Mouse (Mus musculus) hindbrain, embryonic 13.5 days (tissue): Measurements from ENCODE around the gene Agk. TPM values are rescaled to one million over a fixed set of nuclear protein-coding genes. Genes with fewer than 3 reads are reported as not detected.

Experiments used
- ATAC-seq: fragments of 200-750 bp; cut with Nextera tagmentation; 2 replicates; pipeline ENCODE4 v1.8.0; 2017; ENCODE audit warnings: moderate TSS enrichment; ENCODE audit not compliant: low FRiP score
- H3K27ac ChIP-seq: fragments of 300-500 bp; sonication (generic); 2 replicates; pipeline ENCODE4 v1.5.1; 2015; ENCODE audit warnings: inconsistent platforms, mild to moderate bottlenecking, moderate library complexity
- H3K27me3 ChIP-seq: fragments of 300-500 bp; sonication (generic); 2 replicates; pipeline ENCODE4 v1.6.1; 2015; ENCODE audit warnings: mild to moderate bottlenecking, inconsistent platforms
- H3K36me3 ChIP-seq: fragments of 300-500 bp; sonication (generic); 2 replicates; pipeline ENCODE4 v1.6.1; 2015; ENCODE audit warnings: mild to moderate bottlenecking, inconsistent platforms
- H3K4me1 ChIP-seq: fragments of 300-500 bp; sonication (generic); replicated peaks from 2 replicates; pipeline ENCODE4 v1.6.1; 2015; ENCODE audit warnings: inconsistent platforms
- H3K4me2 ChIP-seq: fragments of 300-500 bp; sonication (generic); 2 replicates; pipeline ENCODE4 v1.6.1; 2015; ENCODE audit warnings: inconsistent platforms, mild to moderate bottlenecking, moderate library complexity
- H3K4me3 ChIP-seq: fragments of 300-500 bp; sonication (generic); 2 replicates; pipeline ENCODE4 v1.5.1; 2015; ENCODE audit warnings: mild to moderate bottlenecking, inconsistent platforms
- H3K9ac ChIP-seq: fragments of 300-500 bp; sonication (generic); 2 replicates; pipeline ENCODE4 v1.6.1; 2015; ENCODE audit warnings: mild to moderate bottlenecking, inconsistent platforms
- H3K9me3 ChIP-seq: fragments of 300-500 bp; sonication (generic); 2 replicates; pipeline ENCODE4 v1.6.1; 2016; ENCODE audit warnings: inconsistent platforms
- WGBS: fragments of 180-500 bp; shearing (Covaris S2); methylation state at CpG from one replicate; pipeline ENCODE4 v1.1.7; 2015; 5-methylcytosine and 5-hydroxymethylcytosine counted together
- polyA plus RNA-seq: library from polyadenylated mRNA; unstranded; fragments of >200 nt; fragmentation: Nextera tagmentation; extraction: Ambion mirVana; gene quantifications from 2 replicates; pipeline ENCODE4 v1.2.1, GENCODE M21; 2015

Agk gene
- polyA plus RNA-seq, 1 experiment from 2014 or later, result 40.4 TPM

DNA sequence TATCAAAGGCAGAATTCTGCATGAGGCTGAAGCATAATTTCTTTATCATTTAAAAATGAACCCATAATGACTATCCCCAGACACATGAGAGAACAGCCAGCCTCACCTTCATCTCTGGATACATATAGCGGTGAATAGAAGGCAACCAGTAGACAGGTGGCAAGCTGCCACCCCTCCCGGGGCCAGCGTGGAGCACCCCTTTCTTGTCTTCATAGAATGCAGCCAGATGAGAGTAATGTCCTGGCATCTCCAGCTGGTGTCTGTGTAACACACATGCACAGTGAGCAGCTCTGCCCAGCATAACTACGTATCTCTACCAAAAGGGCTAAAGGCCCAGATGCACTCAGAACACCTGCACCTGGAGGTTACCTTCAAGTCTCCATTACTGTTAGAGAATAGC is 93.4 kb downstream of the Agk start:
- Histone ChIP-seq H3K4me1 (no peaks in the 10 kb centered on the region), H3K27me3 (no peaks in the 10 kb centered on the region), H3K9ac (no peak overlapping the region), H3K27ac (no peak overlapping the region), H3K4me2 (no peak overlapping the region), H3K4me3 (no peak overlapping the region), H3K9me3 (no peaks in the 10 kb centered on the region), H3K36me3 (peaks cover 23% of the 10 kb centered on the region)
- 89% methylated on average over 4 of the region's 4 CpGs for WGBS
- no peak for ATAC-seq

GRCm38 (mm10) chr6:40421099-40421498 is 96.1 kb downstream of the Agk start:
- Histone ChIP-seq H3K9me3 (no peaks in the 10 kb centered on the region), H3K4me3 (no peak overlapping the region), H3K4me1 (no peaks in the 10 kb centered on the region), H3K4me2 (no peak overlapping the region), H3K36me3 (peaks cover 18% of the 10 kb centered on the region), H3K9ac (no peak overlapping the region), H3K27me3 (no peaks in the 10 kb centered on the region), H3K27ac (no peak overlapping the region)
- no peak for ATAC-seq
- WGBS, result 96% methylated on average over 6 of the region's 6 CpGs

DNA sequence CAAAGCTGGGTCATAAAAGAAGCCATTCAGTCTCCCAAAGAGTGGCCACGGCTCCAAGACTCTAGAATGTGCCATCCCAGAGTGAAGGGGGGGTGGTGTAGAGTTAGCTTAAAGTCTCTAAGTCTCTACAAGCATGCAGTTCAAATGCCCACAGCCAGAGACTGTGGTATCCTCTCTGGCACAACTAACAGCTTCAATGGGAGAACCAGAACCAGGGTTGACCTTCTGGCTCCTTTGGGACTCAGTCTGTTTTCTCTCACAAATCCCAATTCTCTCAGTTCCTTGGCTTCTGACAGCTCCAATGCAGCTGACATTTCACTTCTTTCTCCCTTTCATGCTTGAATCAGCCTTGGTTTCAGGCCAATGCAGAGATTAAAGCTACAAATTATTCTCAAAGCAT is 98.0 kb downstream of the Agk start:
- no peaks in the 10 kb centered on the region for H3K27me3 ChIP-seq
- no peaks in the 10 kb centered on the region for H3K9me3 ChIP-seq
- H3K4me3 ChIP-seq, result no peak overlapping the region
- peaks cover 10% of the 10 kb centered on the region for H3K36me3 ChIP-seq
- 96% methylated on average over 1 of the region's 1 CpGs for WGBS
- H3K4me1 ChIP-seq, result no peaks in the 10 kb centered on the region
- H3K4me2 ChIP-seq, result no peak overlapping the region
- no peak overlapping the region for H3K27ac ChIP-seq
- ATAC-seq, result no peak
- no peak overlapping the region for H3K9ac ChIP-seq

GRCm38 (mm10) chr6:40423774-40424173 is 98.8 kb downstream of the Agk start:
- Histone ChIP-seq H3K4me1 (no peaks in the 10 kb centered on the region; the same call in 1 of the 2 replicates), H3K27ac (no peak overlapping the region), H3K36me3 (peaks cover 10% of the 10 kb centered on the region), H3K9me3 (no peaks in the 10 kb centered on the region), H3K4me2 (no peak overlapping the region), H3K4me3 (no peak overlapping the region), H3K27me3 (no peaks in the 10 kb centered on the region), H3K9ac (no peak overlapping the region)
- no peak for ATAC-seq
- 71% methylated on average over 1 of the region's 1 CpGs for WGBS

DNA sequence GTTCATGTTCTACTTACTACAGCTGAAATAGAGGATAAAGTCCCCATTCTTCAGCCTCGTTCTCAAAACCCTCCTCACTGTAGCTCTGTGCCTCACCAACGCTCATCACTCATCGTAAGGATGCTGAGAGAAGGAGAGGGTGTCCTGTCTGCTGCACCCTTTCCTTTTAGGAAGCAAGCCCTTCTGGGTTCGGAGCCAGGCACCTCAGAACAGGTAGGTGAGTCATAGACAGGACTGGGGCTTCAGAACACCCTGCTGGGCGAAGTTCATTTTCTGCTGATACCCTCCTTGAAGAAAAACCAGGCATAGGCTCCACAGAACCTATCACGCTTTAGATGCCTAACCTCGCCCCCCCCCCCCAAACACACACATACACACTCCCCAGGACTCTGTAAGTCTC is 102.5 kb downstream of the Agk start:
- Histone ChIP-seq H3K9ac (no peak overlapping the region), H3K4me1 (peaks cover 28% of the 10 kb centered on the region), H3K4me2 (no peak overlapping the region), H3K36me3 (no peaks in the 10 kb centered on the region), H3K9me3 (no peaks in the 10 kb centered on the region), H3K27ac (no peak overlapping the region), H3K27me3 (no peaks in the 10 kb centered on the region), H3K4me3 (no peak overlapping the region)
- ATAC-seq, result no peak
- WGBS, result 87% methylated on average over 7 of the region's 7 CpGs

DNA sequence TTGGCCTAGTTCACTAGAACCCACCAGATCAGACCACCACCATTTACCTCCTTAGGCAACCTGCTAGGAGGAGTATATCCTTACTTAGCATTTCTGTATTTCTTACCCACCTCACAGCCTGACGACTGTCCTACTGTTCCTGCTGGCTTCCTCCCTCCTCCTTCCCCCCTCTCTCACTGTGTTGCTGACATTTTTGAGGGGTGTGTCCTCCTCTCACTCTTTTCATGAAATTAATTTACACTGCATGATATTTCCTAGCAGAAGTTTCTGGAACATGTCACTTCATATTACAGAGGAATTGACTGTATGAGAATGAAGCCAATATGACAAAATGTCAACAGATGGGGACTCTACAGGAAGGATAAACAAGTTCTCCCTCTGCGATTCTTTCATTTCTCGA is 103.7 kb downstream of the Agk start:
- peak overlapping the region; percentile 23; the same call in 1 of the 2 replicates for H3K27ac ChIP-seq
- ATAC-seq, result no peak
- H3K4me2 ChIP-seq, result no peak overlapping the region
- H3K9me3 ChIP-seq, result no peaks in the 10 kb centered on the region
- no peaks in the 10 kb centered on the region for H3K27me3 ChIP-seq
- H3K4me1 ChIP-seq, result peaks cover 39% of the 10 kb centered on the region
- WGBS, result 70% methylated on average over 3 of the region's 3 CpGs
- no peak overlapping the region for H3K9ac ChIP-seq
- no peaks in the 10 kb centered on the region for H3K36me3 ChIP-seq
- H3K4me3 ChIP-seq, result no peak overlapping the region

GRCm38 (mm10) chr6:40429521-40429931 is 104.6 kb downstream of the Agk start:
- 69% methylated on average over 4 of the region's 4 CpGs for WGBS
- no peak overlapping the region for H3K9ac ChIP-seq
- no peak for ATAC-seq
- H3K27me3 ChIP-seq, result no peaks in the 10 kb centered on the region
- peaks cover 47% of the 10 kb centered on the region for H3K4me1 ChIP-seq
- H3K4me3 ChIP-seq, result no peak overlapping the region
- no peak overlapping the region for H3K4me2 ChIP-seq
- no peaks in the 10 kb centered on the region for H3K36me3 ChIP-seq
- no peak overlapping the region for H3K27ac ChIP-seq
- H3K9me3 ChIP-seq, result no peaks in the 10 kb centered on the region

- H3K4me2 ChIP-seq, result no peak overlapping the region
- H3K4me3 ChIP-seq, result no peak overlapping the region
- H3K4me1 ChIP-seq, result peaks cover 53% of the 10 kb centered on the region
- H3K27me3 ChIP-seq, result no peaks in the 10 kb centered on the region
- ATAC-seq, result no peak
- WGBS, result 92% methylated on average over 3 of the region's 3 CpGs
- H3K36me3 ChIP-seq, result no peaks in the 10 kb centered on the region
- no peak overlapping the region for H3K9ac ChIP-seq
- no peaks in the 10 kb centered on the region for H3K9me3 ChIP-seq
- H3K27ac ChIP-seq, result no peak overlapping the region
Observed at GRCm38 (mm10) chr6:40430251-40430650, 105.3 kb downstream of the Agk start.

DNA sequence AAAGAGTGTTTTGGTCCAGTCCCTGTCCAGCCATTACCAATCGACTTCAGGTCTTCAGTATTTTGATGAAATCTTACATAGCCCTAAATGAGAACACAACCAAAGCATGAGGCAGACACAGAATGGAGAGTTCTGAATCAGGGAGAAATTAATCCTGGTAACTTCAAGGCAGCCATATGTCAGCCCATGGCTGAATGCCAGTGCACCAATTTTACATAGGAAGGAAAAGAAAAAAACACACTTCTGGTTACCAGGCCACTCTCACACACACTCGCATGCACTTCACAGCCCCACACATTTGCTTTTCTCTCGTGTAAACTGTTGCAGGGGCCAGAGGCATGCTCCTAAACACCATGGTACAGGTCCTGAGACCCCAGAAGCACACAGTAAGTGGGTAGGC is 105.9 kb downstream of the Agk start:
- H3K9me3 ChIP-seq, result no peaks in the 10 kb centered on the region
- H3K36me3 ChIP-seq, result no peaks in the 10 kb centered on the region
- no peak overlapping the region for H3K9ac ChIP-seq
- ATAC-seq, result no peak
- H3K4me2 ChIP-seq, result no peak overlapping the region
- peaks cover 53% of the 10 kb centered on the region for H3K4me1 ChIP-seq
- no peak overlapping the region for H3K27ac ChIP-seq
- H3K27me3 ChIP-seq, result no peaks in the 10 kb centered on the region
- WGBS, result 78% methylated on average over 3 of the region's 3 CpGs
- no peak overlapping the region for H3K4me3 ChIP-seq

- 47% methylated on average over 4 of the region's 4 CpGs for WGBS
- Histone ChIP-seq H3K4me3 (no peak overlapping the region), H3K4me2 (no peak overlapping the region), H3K36me3 (no peaks in the 10 kb centered on the region), H3K4me1 (peaks cover 53% of the 10 kb centered on the region), H3K9me3 (no peaks in the 10 kb centered on the region), H3K9ac (no peak overlapping the region), H3K27ac (no peak overlapping the region), H3K27me3 (no peaks in the 10 kb centered on the region)
- ATAC-seq, result no peak
Observed at GRCm38 (mm10) chr6:40431356-40431755, 106.4 kb downstream of the Agk start.

DNA sequence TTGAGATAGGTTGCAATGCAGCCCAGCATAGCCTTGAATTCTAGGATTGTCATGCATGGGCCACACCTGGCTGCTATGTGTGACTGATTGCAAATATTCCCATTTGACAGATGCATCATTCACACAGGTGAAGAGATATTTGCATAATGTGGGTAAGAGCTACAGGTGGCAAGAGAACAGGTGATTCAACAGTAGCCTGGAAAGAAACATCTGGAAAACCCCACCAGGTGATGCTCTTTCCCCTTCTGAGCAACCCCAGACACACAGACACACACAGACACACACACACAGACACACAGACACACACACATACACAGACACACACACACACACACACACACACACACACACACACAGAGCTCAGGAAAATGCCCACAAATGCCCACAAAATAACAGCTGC is 106.8 kb downstream of the Agk start:
- no peaks in the 10 kb centered on the region for H3K9me3 ChIP-seq
- peaks cover 53% of the 10 kb centered on the region for H3K4me1 ChIP-seq
- no peak overlapping the region for H3K9ac ChIP-seq
- no peaks in the 10 kb centered on the region for H3K27me3 ChIP-seq
- ATAC-seq, result no peak
- no peak overlapping the region for H3K4me3 ChIP-seq
- H3K36me3 ChIP-seq, result no peaks in the 10 kb centered on the region
- 0 out of 2 replicates have a peak overlapping the region, but pooled peaks have one; percentile 18 for H3K27ac ChIP-seq
- H3K4me2 ChIP-seq, result no peak overlapping the region

GRCm38 (mm10) chr6:40432346-40433275 is 107.6 kb downstream of the Agk start:
- 87% methylated on average over 17 of the region's 17 CpGs for WGBS
- Histone ChIP-seq H3K4me2 (no peak overlapping the region), H3K27ac (0 out of 2 replicates have a peak overlapping the region, but pooled peaks have one; percentile 18)

DNA sequence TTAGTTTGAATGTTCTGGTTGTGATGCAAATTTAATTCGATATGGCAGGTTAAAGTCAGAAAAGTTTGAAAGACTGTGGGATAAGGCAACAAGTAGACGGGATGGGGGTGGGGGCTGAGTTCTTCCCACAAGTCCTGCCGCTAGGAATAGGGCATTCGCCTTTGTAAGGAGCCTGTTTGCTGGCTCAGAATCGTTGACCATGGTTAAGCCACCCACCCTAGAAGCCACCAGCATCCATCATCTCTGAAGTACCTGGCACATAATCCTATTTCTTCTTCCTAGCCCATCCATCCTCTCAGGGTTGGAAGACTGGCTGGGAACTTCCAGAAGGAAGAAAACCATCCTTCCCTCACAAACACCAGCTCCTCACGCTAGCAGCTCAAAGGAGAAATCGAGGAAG is 109.7 kb downstream of the Agk start:
- peaks cover 11% of the 10 kb centered on the region for H3K27me3 ChIP-seq
- peak overlapping the region; percentile 77 for H3K4me3 ChIP-seq
- peak overlapping the region; percentile 94; the same call in 1 of the 2 replicates for H3K27ac ChIP-seq
- WGBS, result 5% methylated on average over 7 of the region's 7 CpGs
- ATAC-seq, result no peak
- H3K4me2 ChIP-seq, result peak overlapping the region; percentile 81
- H3K36me3 ChIP-seq, result no peaks in the 10 kb centered on the region
- H3K9ac ChIP-seq, result peak overlapping the region; percentile 91
- H3K4me1 ChIP-seq, result peaks cover 49% of the 10 kb centered on the region
- H3K9me3 ChIP-seq, result no peaks in the 10 kb centered on the region

More at GRCm38 (mm10) chr6:40432346-40433275, 107.6 kb downstream of the Agk start:
- Histone ChIP-seq H3K9ac (no peak overlapping the region), H3K36me3 (no peaks in the 10 kb centered on the region), H3K4me1 (peaks cover 53% of the 10 kb centered on the region), H3K27me3 (no peaks in the 10 kb centered on the region), H3K4me3 (no peak overlapping the region), H3K9me3 (no peaks in the 10 kb centered on the region)
- no peak for ATAC-seq
